Mouse (Mus musculus): Measurements from ENCODE around the gene Slfn8. TPM values are rescaled to one million over a fixed set of nuclear protein-coding genes. Genes with fewer than 3 reads are reported as not detected.
"Not testable (repeated sequence)": the region's sequence is repeated elsewhere in the genome, so short reads cannot be mapped to it uniquely, and the experiment has no call there.

The Slfn8 gene
- polyA plus RNA-seq, 1 experiment from 2014 or later = 0.36 TPM

- Histone ChIP-seq H3K4me1 (replicated peaks; ENCODE audit: insufficient read depth, low read length) (no peaks in the 10 kb centered on the region), H3K4me2 (ENCODE audit: low read length) (no peak overlapping the region), H3K27me3 (ENCODE audit: insufficient read depth, low read length) (no peaks in the 10 kb centered on the region), H3K27ac (no peak overlapping the region), H3K4me3 (replicated peaks; ENCODE audit: low read depth, low read length) (no peak overlapping the region), H3K36me3 (ENCODE audit: insufficient read depth, low read length) (no peaks in the 10 kb centered on the region), H3K9ac (ENCODE audit: low read depth, low read length) (no peak overlapping the region), H3K9me3 (replicated peaks; ENCODE audit: low read length) (no peaks in the 10 kb centered on the region)
- TF ChIP-seq CTCF (IDR thresholded peaks at IDR 0.05; ENCODE audit: low read depth) = no peak
- ATAC-seq (replicated peaks; ENCODE audit: low FRiP score, low read depth) (no peak), DNase-seq (ENCODE audit: low spot score) (no peak)
Observed at GRCm38 (mm10) chr11:83041000-83041399, 20.4 kb upstream of the Slfn8 start.

GRCm38 (mm10) chr11:83040325-83040724 lies 19.7 kb upstream of the Slfn8 start:
- H3K36me3 ChIP-seq (ENCODE audit: insufficient read depth, low read length) = no peaks in the 10 kb centered on the region
- ATAC-seq (replicated peaks; ENCODE audit: low FRiP score, low read depth) = no peak
- H3K4me3 ChIP-seq (replicated peaks; ENCODE audit: low read depth, low read length) = peak overlapping the region; percentile 18
- no peaks in the 10 kb centered on the region for H3K4me1 ChIP-seq (replicated peaks; ENCODE audit: insufficient read depth, low read length)
- no peaks in the 10 kb centered on the region for H3K27me3 ChIP-seq (ENCODE audit: insufficient read depth, low read length)
- H3K9ac ChIP-seq (ENCODE audit: low read depth, low read length) = no peak overlapping the region
- peak overlapping the region; percentile 50 for H3K4me2 ChIP-seq (ENCODE audit: low read length)
- no peak overlapping the region for H3K27ac ChIP-seq
- DNase-seq (ENCODE audit: low spot score) = peak; percentile 70
- 30% methylated on average over 1 of the region's 1 CpGs for WGBS
- peak; percentile 44 for TF ChIP-seq CTCF (IDR thresholded peaks at IDR 0.05; ENCODE audit: low read depth)
- H3K9me3 ChIP-seq (replicated peaks; ENCODE audit: low read length) = no peaks in the 10 kb centered on the region

GRCm38 (mm10) chr11:83039796-83040195 lies 19.2 kb upstream of the Slfn8 start:
- 17% methylated on average over 19 of the region's 19 CpGs for WGBS
- H3K9ac ChIP-seq (ENCODE audit: low read depth, low read length) = no peak overlapping the region
- no peaks in the 10 kb centered on the region for H3K36me3 ChIP-seq (ENCODE audit: insufficient read depth, low read length)
- H3K4me3 ChIP-seq (replicated peaks; ENCODE audit: low read depth, low read length) = peak overlapping the region; percentile 18
- no peak; the same call in 1 of the 2 replicates for TF ChIP-seq CTCF (IDR thresholded peaks at IDR 0.05; ENCODE audit: low read depth)
- no peaks in the 10 kb centered on the region for H3K4me1 ChIP-seq (replicated peaks; ENCODE audit: insufficient read depth, low read length)
- no peak overlapping the region for H3K27ac ChIP-seq
- peak overlapping the region; percentile 50 for H3K4me2 ChIP-seq (ENCODE audit: low read length)
- DNase-seq (ENCODE audit: low spot score) (no peak), ATAC-seq (replicated peaks; ENCODE audit: low FRiP score, low read depth) (no peak)
- H3K9me3 ChIP-seq (replicated peaks; ENCODE audit: low read length) = no peaks in the 10 kb centered on the region
- H3K27me3 ChIP-seq (ENCODE audit: insufficient read depth, low read length) = no peaks in the 10 kb centered on the region

GRCm38 (mm10) chr11:83039156-83039555 lies 18.5 kb upstream of the Slfn8 start:
- H3K9me3 ChIP-seq (replicated peaks; ENCODE audit: low read length) = no peaks in the 10 kb centered on the region
- H3K9ac ChIP-seq (ENCODE audit: low read depth, low read length) = no peak overlapping the region
- H3K4me1 ChIP-seq (replicated peaks; ENCODE audit: insufficient read depth, low read length) = no peaks in the 10 kb centered on the region
- H3K27ac ChIP-seq = no peak overlapping the region
- no peaks in the 10 kb centered on the region for H3K36me3 ChIP-seq (ENCODE audit: insufficient read depth, low read length)
- no peak for TF ChIP-seq CTCF (IDR thresholded peaks at IDR 0.05; ENCODE audit: low read depth)
- H3K27me3 ChIP-seq (ENCODE audit: insufficient read depth, low read length) = no peaks in the 10 kb centered on the region
- ATAC-seq (replicated peaks; ENCODE audit: low FRiP score, low read depth) = no peak
- no peak overlapping the region for H3K4me2 ChIP-seq (ENCODE audit: low read length)
- DNase-seq (ENCODE audit: low spot score) = no peak
- WGBS = 88% methylated on average over 1 of the region's 1 CpGs
- H3K4me3 ChIP-seq (replicated peaks; ENCODE audit: low read depth, low read length) = no peak overlapping the region

- WGBS = 75% methylated on average over 3 of the region's 3 CpGs
- not testable (repeated sequence) for ATAC-seq (replicated peaks; ENCODE audit: low FRiP score, low read depth)
Observed at GRCm38 (mm10) chr11:83038686-83039085, 18.1 kb upstream of the Slfn8 start.

GRCm38 (mm10) chr11:83019561-83020519 lies 770 bp downstream of the Slfn8 start:
- H3K9me3 ChIP-seq (replicated peaks; ENCODE audit: low read length); ATAC-seq (replicated peaks; ENCODE audit: low FRiP score, low read depth); H3K27me3 ChIP-seq (ENCODE audit: insufficient read depth, low read length); H3K4me3 ChIP-seq (replicated peaks; ENCODE audit: low read depth, low read length); H3K4me1 ChIP-seq (replicated peaks; ENCODE audit: insufficient read depth, low read length); H3K27ac ChIP-seq; H3K36me3 ChIP-seq (ENCODE audit: insufficient read depth, low read length); DNase-seq (ENCODE audit: low spot score): not testable (repeated sequence)
- H3K4me2 ChIP-seq (ENCODE audit: low read length) = 0 out of 2 replicates have a peak overlapping the region, but pooled peaks have one; percentile 8
- WGBS = 74% methylated on average over 18 of the region's 18 CpGs
- H3K9ac ChIP-seq (ENCODE audit: low read depth, low read length) = 0 out of 2 replicates have a peak overlapping the region, but pooled peaks have one; percentile 5

More at GRCm38 (mm10) chr11:83038686-83039085, 18.1 kb upstream of the Slfn8 start:
- not testable (repeated sequence) for H3K4me3 ChIP-seq (replicated peaks; ENCODE audit: low read depth, low read length); H3K4me1 ChIP-seq (replicated peaks; ENCODE audit: insufficient read depth, low read length); DNase-seq (ENCODE audit: low spot score); H3K9ac ChIP-seq (ENCODE audit: low read depth, low read length); H3K36me3 ChIP-seq (ENCODE audit: insufficient read depth, low read length); H3K9me3 ChIP-seq (replicated peaks; ENCODE audit: low read length); H3K4me2 ChIP-seq (ENCODE audit: low read length); H3K27ac ChIP-seq; H3K27me3 ChIP-seq (ENCODE audit: insufficient read depth, low read length)
